Mouse (Mus musculus) kidney, postnatal 0 days (tissue): ENCODE data around the gene Cbx2. TPM values are rescaled to one million over a fixed set of nuclear protein-coding genes. Genes with fewer than 3 reads are reported as not detected.

Experiments
- ATAC-seq: fragments of 200-750 bp; cut with Nextera tagmentation; replicated peaks from 2 replicates; pipeline ENCODE4 v1.8.0; 2017; ENCODE audit warnings: low read depth, moderate number of reproducible peaks, moderate TSS enrichment, moderate library complexity; ENCODE audit not compliant: low FRiP score
- DNase-seq: peaks from one replicate; pipeline ENCODE4 v3.0.0-alpha.2; 2016; ENCODE audit warnings: low spot score
- H3K27ac ChIP-seq: fragments of 300-500 bp; sonication (generic); 2 replicates; pipeline ENCODE4 v1.5.1; 2014; ENCODE audit warnings: mild to moderate bottlenecking
- H3K27me3 ChIP-seq: fragments of 300-500 bp; sonication (generic); 2 replicates; pipeline ENCODE4 v1.6.1; 2014; ENCODE audit warnings: low read length, mixed read lengths; ENCODE audit not compliant: insufficient read depth
- H3K36me3 ChIP-seq: fragments of 300-500 bp; sonication (generic); 2 replicates; pipeline ENCODE4 v1.6.1; 2014; ENCODE audit warnings: low read length, mixed read lengths; ENCODE audit not compliant: insufficient read depth
- H3K4me1 ChIP-seq: fragments of 300-500 bp; sonication (generic); replicated peaks from 2 replicates; pipeline ENCODE4 v1.6.1; 2014; ENCODE audit warnings: antibody characterized with exemption, low read length, mixed read lengths; ENCODE audit not compliant: insufficient read depth
- H3K4me2 ChIP-seq: fragments of 300-500 bp; sonication (generic); 2 replicates; pipeline ENCODE4 v1.6.1; 2014; ENCODE audit warnings: mild to moderate bottlenecking, low read length, moderate library complexity, mixed read lengths
- H3K4me3 ChIP-seq: fragments of 300-500 bp; sonication (generic); replicated peaks from 2 replicates; pipeline ENCODE4 v1.5.1; 2014; ENCODE audit warnings: low read depth, low read length
- H3K9ac ChIP-seq: fragments of 300-500 bp; sonication (generic); 2 replicates; pipeline ENCODE4 v1.6.1; 2014; ENCODE audit warnings: low read depth, low read length
- H3K9me3 ChIP-seq: fragments of 300-500 bp; sonication (generic); replicated peaks from 2 replicates; pipeline ENCODE4 v1.6.1; 2016; ENCODE audit warnings: low read length, inconsistent platforms, mixed read lengths
- CTCF ChIP-seq: IDR thresholded peaks from 2 replicates; pipeline ENCODE4 v1.5.1; 2016; ENCODE audit warnings: antibody characterized with exemption, low read depth, mild to moderate bottlenecking, moderate library complexity
- WGBS: fragments of 180-500 bp; shearing (Covaris S2); extraction: QIAGEN DNeasy Blood & Tissue Kit; methylation state at CpG from one replicate; pipeline ENCODE4 v1.1.7; 2014; 5-methylcytosine and 5-hydroxymethylcytosine counted together
- polyA plus RNA-seq: library from polyadenylated mRNA; unstranded; fragments of >200 nt; fragmentation: Nextera tagmentation; extraction: Ambion mirVana; gene quantifications from 2 replicates; pipeline ENCODE4 v1.2.1, GENCODE M21; 2015

Cbx2 gene
- polyA plus RNA-seq, 1 experiment from 2014 or later = 16.7 TPM

DNA sequence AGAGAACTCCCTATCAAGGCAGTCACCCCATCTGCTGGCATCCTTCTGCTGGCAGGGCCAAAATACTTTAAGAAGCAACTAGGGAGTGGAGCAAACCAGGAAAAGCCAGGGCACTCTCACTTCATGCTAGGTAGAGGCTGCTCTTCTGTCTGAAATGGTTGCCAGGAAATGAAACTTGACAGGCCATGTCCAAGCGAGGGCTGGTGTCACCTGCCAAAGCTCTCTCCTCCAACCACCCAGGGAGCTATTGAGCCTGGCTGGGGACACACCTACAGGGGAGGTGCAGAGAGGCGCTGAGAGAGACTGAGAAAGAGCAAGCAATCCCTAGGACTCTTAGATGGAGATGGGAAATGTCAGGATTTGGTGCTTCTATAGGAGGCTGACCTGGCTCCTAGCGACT, 36.5 kb downstream of the Cbx2 start:
- Histone ChIP-seq H3K36me3 (no peaks in the 10 kb centered on the region), H3K27me3 (peaks cover 52% of the 10 kb centered on the region), H3K4me2 (no peak overlapping the region), H3K9ac (no peak overlapping the region), H3K4me1 (peaks cover 26% of the 10 kb centered on the region), H3K27ac (no peak overlapping the region), H3K4me3 (no peak overlapping the region), H3K9me3 (no peaks in the 10 kb centered on the region)
- 8% methylated on average over 3 of the region's 3 CpGs for WGBS
- DNase-seq = no peak
- TF ChIP-seq CTCF = no peak
- ATAC-seq = no peak

GRCm38 (mm10) chr11:119066841-119067240, 44.1 kb downstream of the Cbx2 start:
- no peaks in the 10 kb centered on the region for H3K9me3 ChIP-seq
- H3K27me3 ChIP-seq = no peaks in the 10 kb centered on the region
- H3K9ac ChIP-seq = no peak overlapping the region
- H3K4me2 ChIP-seq = no peak overlapping the region
- WGBS = 80% methylated on average over 8 of the region's 8 CpGs
- H3K4me1 ChIP-seq = no peaks in the 10 kb centered on the region
- DNase-seq (no peak), ATAC-seq (no peak)
- no peak overlapping the region for H3K27ac ChIP-seq
- H3K36me3 ChIP-seq = no peaks in the 10 kb centered on the region
- no peak overlapping the region for H3K4me3 ChIP-seq
- no peak for TF ChIP-seq CTCF

- Histone ChIP-seq H3K36me3 (no peaks in the 10 kb centered on the region), H3K27ac (no peak overlapping the region), H3K4me2 (no peak overlapping the region), H3K9ac (no peak overlapping the region), H3K4me3 (no peak overlapping the region), H3K27me3 (no peaks in the 10 kb centered on the region), H3K9me3 (no peaks in the 10 kb centered on the region), H3K4me1 (no peaks in the 10 kb centered on the region)
- 74% methylated on average over 7 of the region's 7 CpGs for WGBS
- no peak for DNase-seq
- no peak for TF ChIP-seq CTCF
- ATAC-seq = no peak
Observed at GRCm38 (mm10) chr11:119072239-119072638, 49.5 kb downstream of the Cbx2 start.

- ATAC-seq (no peak), DNase-seq (no peak)
Observed at GRCm38 (mm10) chr11:119072986-119073385, 50.2 kb downstream of the Cbx2 start.

GRCm38 (mm10) chr11:119073876-119074433, 51.2 kb downstream of the Cbx2 start:
- Histone ChIP-seq H3K27ac (no peak overlapping the region), H3K9ac (no peak overlapping the region), H3K27me3 (no peaks in the 10 kb centered on the region), H3K4me1 (peaks cover 10% of the 10 kb centered on the region; the same call in 1 of the 2 replicates), H3K4me2 (no peak overlapping the region), H3K9me3 (no peaks in the 10 kb centered on the region), H3K4me3 (no peak overlapping the region), H3K36me3 (no peaks in the 10 kb centered on the region)
- ATAC-seq (no peak), DNase-seq (no peak)
- no peak for TF ChIP-seq CTCF
- WGBS = 65% methylated on average over 6 of the region's 6 CpGs

More at GRCm38 (mm10) chr11:119072986-119073385, 50.2 kb downstream of the Cbx2 start:
- Histone ChIP-seq H3K4me1 (0 out of 2 replicates have a peak, but pooled peaks cover under 1% of the 10 kb centered on the region), H3K27ac (no peak overlapping the region), H3K9me3 (no peaks in the 10 kb centered on the region), H3K9ac (no peak overlapping the region), H3K4me3 (no peak overlapping the region), H3K4me2 (no peak overlapping the region), H3K36me3 (no peaks in the 10 kb centered on the region), H3K27me3 (no peaks in the 10 kb centered on the region)
- WGBS = 51% methylated on average over 6 of the region's 6 CpGs
- no peak for TF ChIP-seq CTCF

- WGBS = 88% methylated on average over 5 of the region's 5 CpGs
- no peak for DNase-seq
- H3K4me1 ChIP-seq = peaks cover 20% of the 10 kb centered on the region
- H3K4me2 ChIP-seq = no peak overlapping the region
- H3K4me3 ChIP-seq = no peak overlapping the region
- H3K27me3 ChIP-seq = no peaks in the 10 kb centered on the region
- no peak overlapping the region for H3K9ac ChIP-seq
- H3K36me3 ChIP-seq = peaks cover 4% of the 10 kb centered on the region
- H3K9me3 ChIP-seq = no peaks in the 10 kb centered on the region
- no peak for TF ChIP-seq CTCF
- ATAC-seq = no peak
- H3K27ac ChIP-seq = no peak overlapping the region
Observed at GRCm38 (mm10) chr11:119075805-119076204, 53.0 kb downstream of the Cbx2 start.

DNA sequence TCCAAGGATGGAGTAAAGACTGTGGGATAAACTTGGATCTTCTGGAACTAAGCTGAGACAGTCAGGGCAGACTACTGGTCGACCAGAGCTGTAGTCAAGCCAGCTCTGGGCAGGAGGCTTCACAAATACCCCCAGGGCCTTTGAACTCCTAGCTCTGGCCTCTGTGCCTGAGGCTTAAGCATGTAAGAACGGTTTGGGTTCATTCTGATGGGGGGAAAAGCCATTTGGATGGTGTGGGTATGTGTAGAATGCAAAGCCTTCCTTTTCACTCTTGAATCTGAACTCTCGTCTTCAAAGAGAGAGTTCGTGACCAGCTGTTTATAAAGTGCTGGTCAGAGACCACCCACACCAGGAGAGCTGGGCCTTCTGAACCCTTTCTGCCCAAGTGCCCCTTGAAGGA, 55.0 kb downstream of the Cbx2 start:
- 78% methylated on average over 4 of the region's 4 CpGs for WGBS
- H3K27me3 ChIP-seq = no peaks in the 10 kb centered on the region
- H3K4me2 ChIP-seq = no peak overlapping the region
- no peak for DNase-seq
- H3K27ac ChIP-seq = no peak overlapping the region
- H3K9ac ChIP-seq = no peak overlapping the region
- no peaks in the 10 kb centered on the region for H3K9me3 ChIP-seq
- H3K4me3 ChIP-seq = no peak overlapping the region
- peaks cover 19% of the 10 kb centered on the region for H3K36me3 ChIP-seq
- no peak for ATAC-seq
- peaks cover 30% of the 10 kb centered on the region for H3K4me1 ChIP-seq
- no peak for TF ChIP-seq CTCF
